Mouse (Mus musculus): Measurements from ENCODE around the gene Prickle4.

Gene Prickle4

DNA sequence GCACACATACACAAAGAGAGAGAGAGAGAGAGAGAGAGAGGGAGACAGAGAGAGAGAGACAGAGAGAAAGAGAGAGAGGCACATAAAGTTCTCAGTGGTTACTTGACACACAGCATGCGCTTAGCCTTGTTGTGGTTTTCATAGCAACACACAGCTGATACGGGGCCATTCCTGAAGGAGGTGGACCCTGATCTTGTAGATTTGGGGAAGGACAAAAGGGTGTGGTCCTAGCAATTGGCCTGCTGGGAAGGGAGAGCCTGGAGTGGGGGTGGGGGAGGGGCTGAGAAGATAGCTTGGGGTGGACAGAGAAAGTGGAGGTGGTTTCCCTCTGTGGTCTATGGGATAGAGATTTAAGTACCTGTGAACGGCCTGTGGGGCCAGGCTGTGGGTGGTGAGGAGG lies 15.5 kb upstream of the Prickle4 start:
- in situ Hi-C loops (cut with MboI; ENCODE audit: low pct_unique_long_range_greater_than_20kb in 1 of 2, low sequenced_read_pairs in 2 of 2, unreplicated experiment in 1 of 2), result no loop called here

DNA sequence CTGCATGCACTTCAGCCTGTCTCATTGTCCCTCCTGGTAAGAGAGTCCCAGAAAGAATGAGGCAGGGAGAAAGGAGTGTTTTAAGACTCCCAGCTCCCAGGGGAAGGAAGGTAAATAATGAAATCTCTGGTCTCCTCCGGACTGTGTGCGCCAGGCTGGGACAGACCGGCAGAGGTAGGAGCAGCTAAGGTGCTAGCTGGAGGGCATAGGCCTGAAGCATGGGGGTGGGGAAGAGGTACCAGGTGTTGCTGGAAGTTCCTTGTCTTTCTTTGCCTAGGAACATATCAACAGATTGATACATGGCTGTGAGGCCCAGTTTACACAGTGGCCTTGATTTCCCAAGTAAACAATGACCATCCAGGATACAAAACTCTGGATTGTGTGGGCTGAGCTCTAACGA lies 14.4 kb upstream of the Prickle4 start:
- in situ Hi-C loops (cut with MboI; ENCODE audit: low pct_unique_long_range_greater_than_20kb in 1 of 2, low sequenced_read_pairs in 2 of 2, unreplicated experiment in 1 of 2), result no loop called here

DNA sequence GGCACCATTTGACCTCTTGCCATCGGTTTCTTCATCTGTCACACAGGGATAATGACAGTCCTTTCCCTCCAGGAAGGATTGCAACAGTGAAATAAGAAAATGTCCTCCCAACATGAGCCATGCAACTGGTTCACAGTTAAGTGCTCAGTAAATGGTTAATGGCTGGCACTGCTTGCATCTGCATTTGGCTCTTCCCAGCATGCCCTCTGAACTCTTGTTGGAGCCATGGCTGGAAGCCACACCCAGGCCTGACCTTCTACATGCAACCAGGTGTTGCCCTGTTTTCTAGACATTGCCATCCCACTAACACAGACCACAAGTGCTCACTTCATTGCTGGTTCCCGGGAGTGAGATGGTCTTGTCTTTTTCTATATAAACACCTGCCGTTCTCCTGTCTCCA lies 13.4 kb upstream of the Prickle4 start:
- in situ Hi-C loops (cut with MboI; ENCODE audit: low pct_unique_long_range_greater_than_20kb in 1 of 2, low sequenced_read_pairs in 2 of 2, unreplicated experiment in 1 of 2), result no loop called here

DNA sequence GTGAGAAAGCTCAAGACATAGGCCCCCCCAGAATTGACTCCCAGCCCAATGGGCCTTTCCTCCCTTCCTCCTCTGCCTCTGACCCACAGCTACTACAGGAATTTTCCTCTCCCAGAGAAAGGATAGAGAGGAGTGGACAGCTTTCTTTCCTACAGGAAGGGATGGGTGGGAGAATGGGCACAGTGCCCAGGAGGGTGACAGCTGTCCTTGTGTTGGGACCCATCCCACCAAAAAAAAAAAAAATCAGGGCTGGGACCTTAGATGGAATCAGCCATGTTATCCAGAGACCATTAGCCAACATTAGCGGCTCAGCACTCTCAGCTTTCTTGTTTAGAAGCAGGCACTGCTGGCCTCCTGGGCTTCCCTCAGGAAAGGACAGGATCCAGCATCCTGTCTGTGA lies 11.7 kb upstream of the Prickle4 start:
- in situ Hi-C loops (cut with MboI; ENCODE audit: low pct_unique_long_range_greater_than_20kb in 1 of 2, low sequenced_read_pairs in 2 of 2, unreplicated experiment in 1 of 2), result no loop called here

DNA sequence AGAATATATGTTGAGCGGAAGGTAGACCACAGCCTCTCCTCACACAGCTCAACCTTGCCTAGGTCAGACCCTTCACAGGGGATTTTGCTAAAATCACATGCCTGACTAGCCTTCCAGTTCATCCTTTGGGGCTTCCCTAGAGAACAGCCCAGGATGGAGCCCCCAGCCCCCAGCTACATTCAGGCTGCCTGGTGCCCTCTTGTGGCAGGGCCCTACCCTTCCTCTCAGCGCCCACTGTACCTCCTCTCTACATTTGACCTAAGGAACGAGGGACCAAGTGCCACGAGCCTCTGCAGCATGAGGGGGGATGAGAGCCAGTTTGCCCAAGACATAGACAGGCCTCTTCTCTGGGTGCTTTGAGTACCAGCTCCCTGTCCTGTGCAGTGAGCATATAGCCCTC lies 10.2 kb upstream of the Prickle4 start:
- in situ Hi-C loops (cut with MboI; ENCODE audit: low pct_unique_long_range_greater_than_20kb in 1 of 2, low sequenced_read_pairs in 2 of 2, unreplicated experiment in 1 of 2), result no loop called here

DNA sequence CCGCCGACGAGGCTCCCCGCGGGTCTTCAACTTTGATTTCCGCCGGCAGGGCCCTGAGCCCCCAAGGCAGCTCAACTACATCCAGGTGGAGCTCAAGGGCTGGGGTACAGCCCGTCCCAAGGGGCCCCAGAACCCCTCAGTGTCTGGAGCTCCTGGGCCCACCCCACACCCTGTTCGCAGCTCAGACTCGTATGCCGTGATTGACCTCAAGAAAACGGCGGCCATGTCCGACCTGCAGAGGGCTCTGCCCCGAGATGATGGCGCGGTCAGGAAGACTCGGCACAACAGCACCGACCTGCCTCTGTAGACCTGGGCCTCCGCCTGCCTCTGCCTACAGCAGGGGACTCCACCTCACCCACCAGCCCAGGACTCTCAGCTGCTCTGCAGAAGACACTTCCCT lies 9.0 kb upstream of the Prickle4 start:
- in situ Hi-C loops (cut with MboI; ENCODE audit: low pct_unique_long_range_greater_than_20kb in 1 of 2, low sequenced_read_pairs in 2 of 2, unreplicated experiment in 1 of 2), result no loop called here

DNA sequence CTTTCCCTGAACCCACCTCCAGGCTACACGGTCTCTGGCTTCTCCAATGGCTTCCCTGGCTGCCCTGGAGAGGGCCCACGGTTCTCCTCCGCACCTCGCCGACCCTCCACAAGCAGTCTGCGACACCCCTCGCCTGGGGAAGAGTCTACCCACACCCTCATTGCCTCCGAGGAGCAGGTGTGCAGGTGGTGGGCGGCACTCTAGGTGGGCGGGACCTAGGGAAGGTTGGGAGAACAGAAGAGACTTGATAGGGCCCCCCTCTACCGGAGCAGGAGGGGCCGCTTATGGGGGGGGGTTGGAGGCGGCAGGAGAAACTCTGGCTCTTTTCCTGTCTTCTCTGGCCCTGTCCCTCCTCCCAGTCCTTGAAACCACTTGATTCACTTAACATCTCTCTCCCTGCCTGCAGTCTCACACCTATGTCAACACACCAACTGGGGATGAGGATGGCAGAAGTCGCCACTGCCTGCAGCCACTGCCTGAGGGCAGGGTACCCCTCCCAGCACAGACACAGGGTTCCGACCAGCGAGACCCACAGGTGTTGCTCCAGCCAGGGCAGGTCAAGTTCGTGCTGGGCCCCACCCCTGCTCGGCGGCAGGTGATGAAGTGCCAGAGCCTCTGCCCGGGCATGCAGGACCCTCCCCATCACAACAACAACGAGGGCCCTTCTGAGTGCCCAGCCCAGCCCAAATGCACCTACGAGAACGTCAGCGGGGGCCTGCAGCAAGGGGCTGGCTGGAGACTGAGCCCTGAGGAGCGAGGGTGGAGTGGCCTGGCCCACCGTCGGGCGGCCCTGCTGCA lies 8.2 kb upstream of the Prickle4 start:
- in situ Hi-C loops (cut with MboI; ENCODE audit: low pct_unique_long_range_greater_than_20kb in 1 of 2, low sequenced_read_pairs in 2 of 2, unreplicated experiment in 1 of 2), result no loop called here

DNA sequence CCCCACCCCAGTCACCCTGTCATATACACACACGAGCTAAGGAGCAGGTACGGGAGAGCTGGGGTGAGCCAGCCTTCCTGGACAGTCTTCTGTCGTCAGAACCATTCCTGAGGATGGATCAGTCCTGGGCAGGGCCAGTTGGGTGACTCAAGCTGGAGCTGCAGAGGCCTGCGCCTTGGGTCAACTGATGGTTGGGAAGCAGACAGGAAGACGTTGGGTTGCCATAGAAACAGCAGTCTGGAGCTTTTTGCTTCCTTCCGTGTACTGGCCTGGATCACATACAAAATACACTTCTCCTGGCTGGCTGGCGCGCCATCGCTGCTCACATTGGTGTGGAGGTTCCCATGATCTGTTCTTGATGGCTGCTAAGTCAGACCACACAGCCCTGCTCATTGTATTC lies 7.3 kb upstream of the Prickle4 start:
- in situ Hi-C loops (cut with MboI; ENCODE audit: low pct_unique_long_range_greater_than_20kb in 1 of 2, low sequenced_read_pairs in 2 of 2, unreplicated experiment in 1 of 2), result no loop called here

DNA sequence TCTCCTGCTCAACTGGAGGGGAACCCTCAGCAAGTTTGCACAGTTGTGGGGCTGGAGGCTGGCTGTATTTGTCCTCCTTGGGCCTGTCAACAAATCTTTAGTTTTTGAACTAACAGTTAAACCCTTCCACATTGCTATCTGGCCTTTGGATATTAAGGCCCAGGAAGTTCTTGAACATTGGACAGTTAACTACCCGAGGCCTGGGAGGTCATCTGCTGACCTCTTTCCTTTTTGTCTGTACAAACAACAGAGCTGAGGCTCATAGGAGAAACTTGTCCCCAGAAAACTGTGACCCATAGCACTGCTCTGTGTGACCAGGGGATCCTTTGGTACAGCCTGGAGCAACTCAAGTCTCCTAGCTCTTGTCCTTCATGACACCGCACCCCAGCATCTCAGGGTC lies 4.5 kb upstream of the Prickle4 start:
- in situ Hi-C loops (cut with MboI; ENCODE audit: low pct_unique_long_range_greater_than_20kb in 1 of 2, low sequenced_read_pairs in 2 of 2, unreplicated experiment in 1 of 2), result no loop called here

DNA sequence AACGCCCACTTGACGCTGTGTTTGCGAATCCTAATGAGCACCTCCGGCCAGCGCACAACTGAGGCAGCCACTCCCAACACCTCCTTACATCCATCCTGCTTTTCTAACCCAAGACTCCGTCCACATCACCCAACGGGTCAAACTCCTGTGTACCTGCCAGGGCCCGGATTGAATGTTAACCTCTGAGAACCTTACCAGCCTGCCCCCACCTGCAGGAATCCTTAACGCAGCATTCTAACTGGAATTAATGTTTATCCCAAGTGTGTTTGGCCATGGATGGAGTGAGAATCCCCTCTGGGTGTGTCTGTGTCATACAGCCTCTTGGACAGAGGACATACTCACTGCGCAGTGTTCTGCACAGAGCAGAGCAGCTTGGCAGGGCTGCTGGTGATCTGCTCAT lies 3.6 kb upstream of the Prickle4 start:
- in situ Hi-C loops (cut with MboI; ENCODE audit: low pct_unique_long_range_greater_than_20kb in 1 of 2, low sequenced_read_pairs in 2 of 2, unreplicated experiment in 1 of 2), result no loop called here

DNA sequence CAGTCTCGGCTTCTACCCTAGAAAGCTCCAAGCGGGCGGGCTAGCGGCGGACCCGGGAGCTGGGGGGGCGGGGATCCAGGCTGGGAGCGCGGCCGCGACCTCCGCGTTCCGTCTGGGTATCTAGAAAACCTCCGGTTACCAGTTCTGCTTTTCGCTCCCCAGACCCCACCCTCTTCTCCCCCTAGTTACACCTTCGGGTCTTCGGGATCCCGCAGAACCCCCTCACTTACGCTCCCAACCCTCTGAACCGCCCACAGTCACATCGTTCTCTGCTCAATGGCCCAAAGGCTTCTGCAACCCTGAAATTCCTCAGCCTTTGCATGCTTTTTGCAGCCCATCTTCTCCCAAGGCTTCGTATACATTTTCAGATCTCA lies 788 bp upstream of the Prickle4 start:
- in situ Hi-C loops (cut with MboI; ENCODE audit: low pct_unique_long_range_greater_than_20kb in 1 of 2, low sequenced_read_pairs in 2 of 2, unreplicated experiment in 1 of 2), result no loop called here

DNA sequence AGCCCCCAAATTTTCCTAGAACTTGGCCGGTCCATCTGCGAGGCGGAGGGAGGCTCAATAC lies 264 bp downstream of the Prickle4 start, which contains the start of gene Gm21981:
Gene Gm21981 (minus strand): TSS at position 14 of the 61 bp plus-strand sequence.
- in situ Hi-C loops (cut with MboI; ENCODE audit: low pct_unique_long_range_greater_than_20kb in 1 of 2, low sequenced_read_pairs in 2 of 2, unreplicated experiment in 1 of 2), result no loop called here

DNA sequence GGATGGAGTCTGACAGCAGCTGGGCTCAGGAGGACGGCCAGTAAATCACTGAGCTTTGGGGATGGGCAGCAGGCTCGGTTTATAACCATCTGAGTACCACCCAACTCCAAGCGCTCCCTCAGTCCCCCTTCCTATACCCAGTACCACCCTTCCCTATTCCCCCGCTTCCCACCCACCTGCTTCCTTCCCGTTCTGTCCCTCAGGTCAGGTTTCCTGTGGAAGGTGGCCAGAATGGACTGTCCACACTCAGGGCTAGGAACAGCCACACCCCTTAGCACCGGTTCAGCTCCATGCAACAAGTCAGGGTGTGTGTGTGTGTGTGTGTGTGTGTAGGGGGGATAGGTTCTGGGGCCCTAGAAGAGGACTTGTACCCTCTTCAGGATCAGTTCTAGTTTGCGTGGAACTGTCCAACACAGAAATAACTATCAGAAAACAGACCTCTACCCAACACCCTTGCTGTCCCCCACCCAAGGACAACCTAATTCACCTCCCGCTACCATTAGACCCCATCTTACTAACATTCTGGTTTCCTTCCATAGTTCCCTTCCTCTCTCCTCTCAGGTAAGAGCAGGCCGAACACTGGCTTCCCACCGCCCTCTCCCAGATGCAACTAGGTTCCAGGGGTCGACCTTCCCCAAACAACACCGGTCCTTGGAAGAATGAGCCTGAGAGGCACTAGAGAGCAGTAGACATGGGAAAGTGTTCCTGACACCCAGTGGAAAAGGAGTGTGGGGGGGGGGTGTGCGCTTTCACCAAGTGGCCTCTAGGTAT lies 680 bp downstream of the Prickle4 start:
- in situ Hi-C loops (cut with MboI; ENCODE audit: low pct_unique_long_range_greater_than_20kb in 1 of 2, low sequenced_read_pairs in 2 of 2, unreplicated experiment in 1 of 2), result no loop called here

DNA sequence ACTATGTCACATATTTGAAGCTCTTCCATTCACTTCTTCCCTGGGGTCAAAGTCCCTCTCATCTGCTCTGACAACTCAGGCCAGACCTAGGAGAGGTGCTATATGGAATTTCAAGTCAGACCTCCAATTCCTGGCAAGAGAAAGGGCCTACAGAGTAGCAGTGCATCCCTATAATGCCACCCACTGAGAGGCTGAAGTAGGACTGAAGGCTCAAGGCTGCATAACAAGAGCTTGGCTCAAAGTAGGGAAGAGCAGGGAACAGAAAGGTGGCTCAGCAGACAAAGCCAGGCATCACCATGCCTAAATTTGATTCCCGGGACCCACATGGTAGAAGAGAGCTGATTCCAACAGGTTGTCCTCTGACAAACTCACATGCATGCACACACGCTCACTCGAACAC lies 2.9 kb downstream of the Prickle4 start:
- in situ Hi-C loops (cut with MboI; ENCODE audit: low pct_unique_long_range_greater_than_20kb in 1 of 2, low sequenced_read_pairs in 2 of 2, unreplicated experiment in 1 of 2), result no loop called here

DNA sequence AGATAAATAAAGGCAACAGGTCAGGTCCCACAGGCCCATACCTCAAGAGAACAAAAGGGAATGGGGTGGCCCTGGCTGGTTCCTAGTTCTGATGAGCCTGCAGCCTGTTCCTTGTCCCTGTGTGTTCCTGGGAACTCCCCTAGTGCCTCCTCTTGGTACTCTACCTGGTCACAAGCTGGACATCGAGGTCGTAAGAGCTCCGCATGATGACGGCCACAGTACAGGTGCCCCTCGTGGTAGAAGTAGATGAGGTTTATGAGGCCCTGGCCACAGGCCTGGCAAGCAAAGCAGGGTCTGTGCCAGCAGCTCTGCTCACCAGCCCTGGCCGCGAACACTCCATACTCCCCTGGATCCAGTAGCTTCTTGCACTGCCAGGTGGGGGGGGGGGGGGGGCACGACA lies 4.6 kb downstream of the Prickle4 start:
- in situ Hi-C loops (cut with MboI; ENCODE audit: low pct_unique_long_range_greater_than_20kb in 1 of 2, low sequenced_read_pairs in 2 of 2, unreplicated experiment in 1 of 2), result no loop called here

DNA sequence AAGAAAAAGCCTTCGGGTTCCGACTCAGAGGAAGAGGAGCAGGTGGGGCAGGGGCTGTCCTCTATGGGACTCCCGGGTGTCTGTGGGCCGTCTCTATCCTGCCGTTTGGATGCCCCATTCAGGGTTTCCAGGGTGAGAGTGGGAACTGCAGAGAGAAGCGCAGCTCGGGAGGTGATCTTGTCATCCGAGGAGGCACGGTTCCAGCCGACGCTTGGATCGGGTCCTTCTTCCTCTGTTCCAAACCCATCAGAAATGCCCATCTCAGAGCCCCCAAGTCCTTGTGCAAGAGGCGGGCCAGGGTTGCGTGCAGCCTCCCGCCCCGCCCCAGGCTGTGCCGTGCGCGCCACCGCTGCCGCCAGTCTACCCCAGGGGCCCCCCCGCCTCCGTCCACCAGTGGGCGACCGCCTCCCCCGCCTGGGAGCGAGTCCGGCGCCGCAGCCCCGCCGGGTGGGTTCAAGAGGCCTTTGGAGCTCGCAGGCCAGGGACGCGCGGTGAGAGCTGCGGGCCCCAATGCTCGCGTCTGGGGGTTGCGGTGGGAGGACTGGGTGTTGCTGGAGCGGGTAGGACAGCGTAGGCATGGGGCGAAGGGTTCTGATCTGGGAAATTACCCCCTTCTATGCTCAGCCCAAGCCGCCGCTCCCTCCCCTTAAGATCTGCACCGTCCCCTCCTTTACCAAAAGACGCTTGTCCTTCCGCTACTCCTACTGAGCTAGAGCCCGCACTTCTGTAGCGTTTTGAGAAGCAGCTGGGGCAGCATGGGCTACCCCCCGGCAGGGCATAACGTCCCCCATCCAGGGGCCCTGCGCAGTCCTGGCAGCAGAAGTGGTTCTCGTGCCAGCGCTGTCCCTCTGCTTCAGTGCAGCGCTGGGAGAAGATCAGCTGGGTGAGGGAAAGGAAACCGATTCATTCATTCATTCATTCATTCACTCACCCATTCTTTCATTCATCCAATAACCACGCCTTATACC lies 5.6 kb downstream of the Prickle4 start, which contains the start of gene Frs3:
Gene Frs3 (plus strand): TSS at position 423 of the 968 bp plus-strand sequence.
- in situ Hi-C loops (cut with MboI; ENCODE audit: low pct_unique_long_range_greater_than_20kb in 1 of 2, low sequenced_read_pairs in 2 of 2, unreplicated experiment in 1 of 2), result no loop called here

DNA sequence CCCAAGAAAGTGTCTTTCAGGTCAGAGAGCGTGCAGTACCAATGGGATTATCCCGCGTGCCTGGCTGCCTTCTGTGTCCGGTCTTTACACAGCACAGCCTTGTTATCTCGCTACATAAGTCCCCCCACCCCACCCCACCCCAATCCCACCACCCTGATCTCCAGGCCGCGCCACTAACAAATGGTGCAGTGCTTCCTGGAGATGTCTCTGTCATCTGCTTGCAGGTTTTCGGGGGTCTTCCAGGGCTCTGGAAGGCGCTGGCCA lies 6.3 kb downstream of the Prickle4 start, which contains the start of gene Tomm6:
Gene Tomm6 (minus strand): TSS at position 43 of the 264 bp plus-strand sequence.
- in situ Hi-C loops (cut with MboI; ENCODE audit: low pct_unique_long_range_greater_than_20kb in 1 of 2, low sequenced_read_pairs in 2 of 2, unreplicated experiment in 1 of 2), result no loop called here

DNA sequence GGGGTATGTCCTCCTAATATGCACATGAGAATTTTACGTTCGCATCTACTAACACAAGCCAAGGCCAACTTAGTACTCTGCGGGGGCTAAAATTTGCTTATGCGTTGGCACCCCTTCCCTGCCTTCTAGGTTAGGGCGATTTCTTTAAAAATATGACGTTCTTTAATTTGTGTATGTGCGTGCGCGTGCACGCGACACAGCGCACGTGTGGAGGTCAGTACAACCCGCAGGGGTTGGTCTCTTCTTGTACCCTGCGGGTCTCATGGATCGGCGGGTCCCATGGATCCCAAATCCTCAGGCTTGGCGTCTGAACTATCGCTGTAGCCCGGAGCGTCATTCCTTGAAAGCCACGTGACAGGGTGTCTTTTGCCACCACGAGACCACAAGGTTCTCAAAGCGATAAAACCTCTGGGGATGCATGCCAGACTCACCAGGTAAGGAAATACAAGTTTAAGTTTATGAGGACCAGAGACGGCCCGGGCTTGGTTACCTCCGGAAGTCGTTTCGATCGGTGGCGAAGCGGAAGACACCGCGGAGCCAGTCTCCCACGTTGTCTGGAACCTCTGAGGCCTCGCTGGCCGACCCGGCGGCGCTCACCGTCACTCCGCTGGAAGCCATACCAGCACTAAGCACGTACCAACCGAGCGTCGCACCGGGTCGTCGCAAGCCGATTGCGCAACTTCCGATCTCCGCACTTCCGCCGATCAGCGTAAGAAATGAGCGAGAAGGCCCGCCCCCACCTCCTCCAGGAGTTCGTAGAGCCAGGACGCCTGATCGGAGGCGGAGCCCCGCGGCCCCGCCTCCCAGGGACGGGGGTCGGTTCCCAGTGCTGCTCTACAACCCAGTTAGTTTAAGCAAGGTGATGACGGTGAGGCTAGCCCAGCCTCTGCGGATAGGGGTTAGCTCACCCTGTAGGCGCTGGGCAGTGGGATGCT lies 6.9 kb downstream of the Prickle4 start:
- in situ Hi-C loops (cut with MboI; ENCODE audit: low pct_unique_long_range_greater_than_20kb in 1 of 2, low sequenced_read_pairs in 2 of 2, unreplicated experiment in 1 of 2), result no loop called here

DNA sequence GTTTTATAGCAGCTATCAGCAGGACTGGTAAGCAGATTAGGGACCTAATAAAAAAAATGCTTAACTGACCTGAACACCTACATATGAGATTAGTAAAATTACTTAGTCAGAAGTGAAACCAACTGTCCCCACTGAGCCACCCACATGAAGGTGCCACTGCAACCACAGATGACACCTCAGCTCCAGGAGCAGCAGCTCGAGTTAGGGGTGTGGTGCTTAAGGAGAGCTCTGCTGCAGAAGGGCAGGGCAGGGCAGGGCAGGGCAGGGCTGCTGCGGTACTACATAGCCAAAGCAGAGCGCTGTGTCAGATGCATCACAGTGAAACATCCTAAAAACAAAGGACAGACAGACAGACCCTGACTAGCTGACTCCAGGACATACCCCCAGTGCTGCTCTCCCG lies 11.7 kb downstream of the Prickle4 start:
- in situ Hi-C loops (cut with MboI; ENCODE audit: low pct_unique_long_range_greater_than_20kb in 1 of 2, low sequenced_read_pairs in 2 of 2, unreplicated experiment in 1 of 2), result no loop called here

Data from mouse embryonic stem cell (cell line).